Mouse (Mus musculus) liver, postnatal 0 days (tissue): Measurements from ENCODE around the gene Cdc6.

Source experiments
- CTCF ChIP-seq: sonication (generic); IDR thresholded peaks from 2 replicates; pipeline ENCODE4 v1.5.1; 2016; ENCODE audit warnings: antibody characterized with exemption, low read depth
- EP300 ChIP-seq: IDR thresholded peaks from 2 replicates; pipeline ENCODE4 v1.6.1; 2016; ENCODE audit warnings: antibody characterized with exemption, low read depth, mild to moderate bottlenecking

- TF ChIP-seq CTCF (peak; percentile 83), EP300 (no peak; the same call in 1 of the 2 replicates)
Observed at GRCm38 (mm10) chr11:98909654-98910053, 2.1 kb downstream of the Cdc6 start.
